Mouse (Mus musculus): ENCODE measurements at regions not wholly inside any gene's neighbourhood (a gene's known extent, or its start where the extent isn't known, plus 50 kb on each side); places are given as distances from the start of the nearest gene placed in this dataset.
A peak's percentile ranks its signal among the peaks of the same experiment; 100 is the strongest.
"Not testable (repeated sequence)": the region's sequence is repeated elsewhere in the genome, so short reads cannot be mapped to it uniquely, and the experiment has no call there.

DNA sequence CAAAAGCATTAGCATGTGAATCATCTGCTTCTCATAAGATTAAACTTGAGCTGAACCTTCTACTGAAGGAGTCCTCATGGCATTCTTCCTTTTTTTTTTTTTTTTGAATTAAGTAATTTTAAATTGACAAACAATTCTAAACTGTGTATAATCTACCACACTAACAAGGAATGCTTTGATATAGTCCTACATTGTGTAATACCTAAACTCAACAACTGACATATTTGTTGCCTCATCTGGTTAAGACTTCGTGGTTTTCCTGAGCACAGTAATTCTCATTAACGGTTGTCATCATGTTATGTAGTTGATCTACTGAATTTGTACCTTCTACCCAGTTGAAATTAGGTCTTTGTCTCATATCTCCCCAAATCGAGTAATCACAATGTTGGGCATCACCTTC lies 83.9 kb upstream of the Hcrtr2 start:
- no peak for DNase-seq

DNA sequence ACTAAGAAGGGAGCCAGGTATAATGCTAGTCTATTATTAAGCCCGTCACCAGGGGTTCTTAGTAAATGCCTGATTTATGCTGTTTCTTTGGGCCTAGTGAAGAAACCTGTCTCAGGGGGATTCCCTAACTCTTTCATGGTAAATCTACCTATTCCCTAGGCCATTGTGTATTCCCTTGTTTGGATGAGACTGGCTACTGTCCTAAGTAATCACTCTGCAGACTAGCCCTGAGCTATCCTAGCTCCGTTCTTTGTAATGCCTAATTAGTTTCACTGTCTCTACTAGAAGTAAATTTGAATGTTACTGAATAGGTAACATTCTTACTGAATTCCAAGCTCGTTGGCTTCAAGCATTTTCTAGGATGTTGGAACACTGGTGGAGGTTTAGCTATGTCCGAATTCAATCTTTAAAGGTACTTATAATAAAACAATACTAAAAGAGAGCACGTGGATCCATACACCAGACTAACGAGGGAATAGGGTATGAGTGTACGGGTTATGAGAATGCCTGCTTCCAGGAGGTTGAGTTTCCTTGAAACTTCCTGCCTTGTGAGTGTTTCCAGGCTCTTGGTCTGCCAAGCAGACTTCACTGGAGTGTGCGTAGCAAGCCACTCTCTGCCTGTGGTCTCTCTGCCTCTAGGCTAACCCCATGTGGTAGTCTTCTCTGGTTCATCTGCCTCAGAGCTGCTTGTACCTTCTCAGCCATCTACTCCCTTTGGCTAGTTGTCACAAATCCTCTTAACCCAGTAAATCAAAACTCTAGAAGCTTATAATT lies 78.4 kb upstream of the Hcrtr2 start:
- DNase-seq, result not testable (repeated sequence)

DNA sequence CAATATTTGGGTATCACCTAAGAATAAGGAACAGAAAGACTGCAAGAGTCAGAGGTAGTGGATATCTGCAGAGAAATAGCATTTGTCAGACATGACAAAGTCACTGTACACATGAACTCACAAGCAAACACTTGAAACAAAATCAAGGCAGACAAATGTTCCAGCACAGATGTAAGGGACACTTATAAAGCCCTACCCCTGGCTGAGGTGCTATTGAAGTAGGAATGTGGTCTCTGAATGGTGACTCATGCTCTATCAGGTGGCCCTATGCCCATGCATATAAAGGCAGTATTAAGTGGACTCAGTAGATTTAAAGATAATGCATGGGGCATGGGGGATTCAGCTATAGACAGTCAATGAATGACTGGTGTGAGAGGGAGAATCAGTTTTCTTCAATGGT lies 77.2 kb upstream of the Hcrtr2 start:
- DNase-seq, result no peak

DNA sequence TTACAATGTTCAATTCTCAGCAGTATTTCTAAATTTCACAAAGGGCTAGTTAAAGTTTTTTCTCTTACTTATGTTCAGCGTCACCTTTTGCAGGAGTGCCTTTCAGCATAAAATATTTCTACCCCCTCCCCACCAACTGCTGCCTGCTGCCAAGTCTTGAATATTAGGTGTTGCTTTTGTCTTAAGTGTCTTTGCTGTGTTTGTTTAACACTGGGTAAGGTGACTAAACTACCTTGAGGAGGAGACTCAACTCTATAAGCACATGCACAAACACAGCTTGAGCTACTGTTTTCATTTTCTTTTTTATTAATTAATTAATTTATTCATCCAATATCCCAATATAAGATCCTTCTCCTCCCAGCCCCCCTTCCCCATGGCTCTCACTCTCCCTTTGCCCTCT lies 70.1 kb upstream of the Hcrtr2 start:
- DNase-seq, result no peak

DNA sequence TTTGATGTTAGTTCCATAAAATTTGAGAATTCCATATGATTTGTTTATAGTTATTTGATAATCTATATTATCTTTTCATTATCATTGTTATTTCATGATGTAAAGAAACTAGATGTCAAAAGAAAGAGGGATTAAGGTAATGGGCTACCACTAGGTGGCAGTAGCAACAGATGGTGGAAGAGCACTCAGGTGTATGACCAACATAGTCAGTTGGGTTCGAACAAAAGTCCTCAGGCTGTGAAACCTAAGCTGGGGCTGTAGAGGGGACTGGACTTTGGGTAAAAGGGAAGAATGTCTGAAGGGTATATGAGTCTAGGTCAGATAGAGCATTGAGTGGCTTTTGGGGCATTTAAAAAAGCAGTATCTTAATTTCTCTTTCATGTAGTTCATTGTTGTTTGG lies 67.2 kb upstream of the Hcrtr2 start:
- peak in 1 of 2 experiments; percentile 6 for DNase-seq
